Mouse (Mus musculus): ENCODE measurements around the gene Rhbg.
"Not testable (repeated sequence)": the region's sequence is repeated elsewhere in the genome, so short reads cannot be mapped to it uniquely, and the experiment has no call there.

Rhbg gene

DNA sequence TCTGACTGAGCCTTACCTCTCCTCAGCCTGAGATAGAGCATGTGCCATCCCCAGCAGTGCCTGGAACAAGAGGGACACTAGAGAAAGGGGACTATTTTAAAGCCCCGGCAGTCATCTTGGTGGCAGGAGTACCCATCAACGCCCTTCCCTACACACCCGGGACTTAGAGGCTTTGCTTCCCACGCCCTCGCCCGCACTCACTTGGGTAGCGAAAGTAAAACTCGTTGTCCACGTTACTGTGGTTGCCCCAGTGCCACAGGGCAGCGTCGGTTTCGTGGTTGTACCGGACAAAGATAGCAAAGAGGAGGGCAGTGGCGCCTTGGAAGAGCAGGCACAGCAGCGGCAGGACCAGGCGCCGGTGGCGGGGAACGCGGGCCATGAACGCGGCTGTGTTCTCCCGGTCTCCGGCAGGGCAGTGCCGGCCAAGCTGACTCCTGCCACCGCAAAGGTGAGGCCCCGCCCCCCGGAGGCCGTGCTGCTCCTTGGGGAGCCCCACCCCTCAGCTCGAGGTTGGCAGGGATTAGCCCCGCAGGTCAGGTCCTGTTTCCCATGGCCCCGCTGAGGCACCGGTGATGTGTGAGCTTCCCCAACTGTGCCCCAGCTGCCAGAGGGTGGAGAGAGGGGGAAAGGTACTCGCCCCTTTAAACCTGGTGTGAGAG is at the start of gene Rhbg:
TSS of gene Rhbg (minus strand) at position 442 of the 659 bp plus-strand sequence.
- peak in 1 of 2 experiments; percentile 47 for DNase-seq (ENCODE audit: low spot score in 2 of 2)

DNA sequence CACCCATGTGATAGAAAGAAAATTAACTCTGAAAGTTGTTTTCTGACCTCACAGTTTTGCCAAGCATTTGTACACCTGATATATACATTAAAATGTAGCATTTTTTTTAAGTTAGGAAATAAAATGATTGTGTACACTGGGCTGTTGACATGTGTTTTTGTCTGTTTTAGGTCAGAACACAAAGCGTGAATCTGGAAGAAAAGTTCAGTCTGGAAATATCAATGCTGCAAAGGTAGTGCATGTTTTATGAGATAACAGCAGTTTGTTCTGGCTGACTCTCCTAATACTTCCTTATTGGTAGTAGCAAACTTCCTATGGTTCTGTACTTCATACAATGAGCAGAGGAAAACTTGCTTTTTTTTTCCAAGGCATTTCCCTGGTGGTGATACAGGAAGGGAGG is 44.7 kb upstream of the Rhbg start:
- no peak for DNase-seq (ENCODE audit: low spot score in 2 of 2)

- DNase-seq (ENCODE audit: low spot score in 2 of 2), result peak in 1 of 2 experiments; percentile 52
Observed at GRCm38 (mm10) chr3:88297321-88297851, 42.9 kb upstream of the Rhbg start.

GRCm38 (mm10) chr3:88296561-88297318 is 42.2 kb upstream of the Rhbg start, which contains the start of the genes Tsacc and Cct3:
Gene Tsacc (minus strand): TSS chr3:88296999.
Gene Cct3 (plus strand): TSS chr3:88297116.
- DNase-seq (ENCODE audit: low spot score in 2 of 2), result peak; percentile 89 to 95

DNA sequence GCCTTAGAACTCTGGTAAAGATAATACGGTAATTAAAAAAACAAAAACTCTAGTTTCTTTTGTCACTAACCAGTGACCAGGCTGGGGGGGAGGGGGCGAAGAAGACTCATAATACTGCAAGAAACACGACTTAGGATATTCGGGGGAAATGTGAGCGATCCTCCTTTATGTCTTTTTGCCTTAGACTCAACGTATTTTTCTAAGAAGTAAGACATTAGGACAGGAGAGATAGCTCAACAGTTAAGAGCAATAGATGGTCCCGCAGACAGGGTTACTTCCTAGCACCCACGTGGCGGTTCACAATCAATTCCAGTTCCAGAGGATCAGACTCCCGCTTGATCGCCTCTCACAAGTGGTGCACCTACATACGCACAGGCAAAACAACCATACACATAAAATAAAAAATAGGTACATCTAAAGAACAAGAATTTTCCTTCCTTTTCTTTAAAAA is 41.6 kb upstream of the Rhbg start:
- DNase-seq (ENCODE audit: low spot score in 2 of 2), result no peak

DNA sequence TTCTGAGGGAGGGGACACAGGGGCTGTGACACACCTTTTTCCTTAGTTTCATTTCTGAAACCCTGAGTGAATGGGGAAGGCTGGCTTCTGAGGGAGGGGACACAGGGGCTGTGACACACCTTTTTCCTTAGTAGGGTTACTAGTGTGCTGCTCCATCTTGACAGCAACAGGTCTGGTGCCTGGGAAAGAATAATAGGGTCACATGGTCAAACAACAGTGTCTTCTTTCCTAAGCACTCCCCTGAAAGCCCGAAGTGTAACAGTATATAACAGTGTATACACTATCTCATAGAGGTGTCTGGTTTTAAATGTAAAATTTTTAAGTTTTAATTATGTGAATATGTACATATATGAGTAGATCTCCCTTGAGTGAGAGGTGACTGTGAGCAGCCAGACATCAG is 40.8 kb upstream of the Rhbg start:
- DNase-seq (ENCODE audit: low spot score in 2 of 2), result not testable (repeated sequence)

GRCm38 (mm10) chr3:88291970-88292369 is 37.5 kb upstream of the Rhbg start:
- peak in 1 of 2 experiments; percentile 58 for DNase-seq (ENCODE audit: low spot score in 2 of 2)

DNA sequence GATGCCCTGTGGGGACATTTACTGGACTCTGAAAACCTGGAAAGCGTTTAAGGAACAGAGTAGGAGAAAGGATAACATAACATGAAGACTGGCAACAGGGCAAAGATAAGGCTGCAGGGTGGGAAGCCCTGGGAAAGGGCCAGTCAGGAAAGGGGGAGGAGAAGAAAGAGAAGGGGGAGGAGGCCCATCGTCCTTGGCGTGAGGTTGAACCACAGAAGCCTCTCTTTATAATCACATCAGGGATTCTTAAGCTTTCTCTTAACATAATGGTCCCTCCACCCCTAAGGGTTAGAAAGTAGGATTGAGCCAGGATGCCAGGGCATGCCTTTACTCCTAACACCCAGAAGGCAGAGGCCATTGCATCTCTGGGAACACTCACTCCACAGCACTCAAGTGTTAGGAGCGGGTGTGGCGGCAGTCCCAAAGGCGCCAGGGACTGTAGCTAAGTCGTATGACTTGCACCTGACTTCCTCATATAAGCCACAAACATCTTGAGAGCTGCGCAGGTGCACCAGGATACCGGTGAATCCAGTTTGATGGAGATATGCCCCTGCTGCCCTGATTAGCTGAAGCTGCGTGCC is 33.7 kb upstream of the Rhbg start:
- not testable (repeated sequence) for DNase-seq (ENCODE audit: low spot score in 2 of 2)

GRCm38 (mm10) chr3:88287110-88287509 is 32.6 kb upstream of the Rhbg start, which contains the start of gene Gm38392:
Gene Gm38392 (minus strand): TSS chr3:88287210.
- DNase-seq (ENCODE audit: low spot score in 2 of 2), result no peak

DNA sequence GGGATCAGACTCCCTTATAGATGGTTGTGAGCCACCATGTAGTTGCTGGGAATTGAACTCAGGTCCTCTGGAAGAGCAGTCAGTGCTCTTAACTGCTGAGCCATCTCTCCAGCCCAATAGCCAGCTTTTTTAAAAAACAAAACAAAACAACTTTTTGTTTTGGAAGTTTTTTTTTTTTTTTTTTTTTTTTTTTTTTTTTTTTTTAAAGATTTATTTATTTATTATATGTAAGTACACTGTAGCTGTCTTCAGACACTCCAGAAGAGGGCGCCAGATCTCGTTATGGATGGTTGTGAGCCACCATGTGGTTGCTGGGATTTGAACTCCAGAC is 31.0 kb upstream of the Rhbg start:
- not testable (repeated sequence) for DNase-seq (ENCODE audit: low spot score in 2 of 2)

DNA sequence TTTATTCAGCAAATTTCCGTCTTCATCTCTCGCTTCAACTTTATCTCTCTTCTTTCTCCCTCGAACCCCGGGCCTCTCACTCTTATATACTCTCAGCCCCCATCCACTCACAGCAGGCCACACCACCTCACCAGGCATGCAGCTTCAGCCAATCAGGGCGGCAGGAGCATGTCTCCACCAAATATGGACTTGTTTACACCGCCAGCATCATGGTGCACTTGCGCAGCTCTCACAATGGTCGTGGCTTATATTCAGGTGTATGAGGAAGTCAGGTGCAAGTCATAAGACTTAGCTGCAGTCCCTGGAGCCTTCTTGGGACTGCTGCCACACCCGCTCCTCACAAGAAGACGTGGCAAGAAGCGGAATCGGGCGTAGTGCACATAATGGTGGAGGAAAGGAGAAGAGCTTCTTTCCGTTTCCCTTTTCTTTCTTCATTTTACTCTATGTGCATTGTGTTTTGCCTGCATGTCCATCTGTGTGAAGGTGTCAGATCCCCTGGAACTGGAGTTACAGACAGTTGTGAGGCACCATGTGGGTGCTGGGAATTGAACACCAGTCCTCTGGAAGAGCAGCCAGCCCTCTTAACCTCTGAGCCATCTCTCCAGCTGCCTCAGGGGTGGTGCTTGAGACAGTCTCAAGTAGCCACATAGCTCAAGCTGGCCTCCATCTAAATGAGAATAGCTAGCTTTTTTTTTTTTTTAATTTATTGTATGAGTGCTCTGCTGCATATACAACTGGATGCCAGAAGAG is 30.5 kb upstream of the Rhbg start:
- DNase-seq (ENCODE audit: low spot score in 2 of 2), result not testable (repeated sequence)

- not testable (repeated sequence) for DNase-seq (ENCODE audit: low spot score in 2 of 2)
Observed at GRCm38 (mm10) chr3:88281141-88281916, 26.8 kb upstream of the Rhbg start.

DNA sequence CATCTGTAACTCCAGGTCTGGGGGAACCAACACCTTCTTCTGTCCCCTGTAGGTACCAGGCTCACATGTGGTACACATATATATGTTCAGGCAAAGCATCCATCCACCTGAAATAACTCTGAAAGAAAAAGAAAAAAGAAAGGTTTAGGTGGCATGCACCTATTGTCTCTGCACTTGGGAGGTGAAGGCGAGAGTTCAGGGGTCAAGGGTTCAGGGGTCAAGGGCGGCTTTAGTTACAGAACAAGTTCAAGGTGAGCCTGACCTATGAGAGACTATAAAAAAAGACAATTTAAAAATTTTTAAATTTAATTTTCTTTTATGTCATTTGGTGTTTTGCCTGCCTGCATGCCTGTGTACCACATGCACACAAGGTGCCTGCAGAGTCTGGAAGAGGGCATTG is 25.5 kb upstream of the Rhbg start:
- no peak for DNase-seq (ENCODE audit: low spot score in 2 of 2)

GRCm38 (mm10) chr3:88276529-88277143 is 22.1 kb upstream of the Rhbg start:
- no peak for DNase-seq (ENCODE audit: low spot score in 2 of 2)

DNA sequence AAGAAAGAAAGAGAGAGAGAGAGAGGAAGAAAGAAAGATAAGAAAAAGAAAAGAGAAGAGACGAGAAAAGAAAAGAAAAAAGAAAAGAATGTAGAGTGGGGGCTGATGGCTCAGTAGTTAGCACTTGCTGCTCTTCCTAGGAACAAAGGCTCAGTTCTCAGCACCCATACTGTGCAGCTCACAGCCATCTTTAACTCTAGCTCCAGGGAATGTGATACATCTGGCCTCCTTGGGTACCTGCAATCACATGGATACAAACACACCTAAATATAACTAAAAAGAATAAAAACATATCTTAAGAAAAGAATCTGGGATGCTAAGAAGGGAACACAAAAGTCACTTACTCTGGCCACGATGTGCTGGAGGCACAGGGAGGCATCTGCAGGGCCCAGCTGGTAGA is 21.6 kb upstream of the Rhbg start:
- no peak for DNase-seq (ENCODE audit: low spot score in 2 of 2)

DNA sequence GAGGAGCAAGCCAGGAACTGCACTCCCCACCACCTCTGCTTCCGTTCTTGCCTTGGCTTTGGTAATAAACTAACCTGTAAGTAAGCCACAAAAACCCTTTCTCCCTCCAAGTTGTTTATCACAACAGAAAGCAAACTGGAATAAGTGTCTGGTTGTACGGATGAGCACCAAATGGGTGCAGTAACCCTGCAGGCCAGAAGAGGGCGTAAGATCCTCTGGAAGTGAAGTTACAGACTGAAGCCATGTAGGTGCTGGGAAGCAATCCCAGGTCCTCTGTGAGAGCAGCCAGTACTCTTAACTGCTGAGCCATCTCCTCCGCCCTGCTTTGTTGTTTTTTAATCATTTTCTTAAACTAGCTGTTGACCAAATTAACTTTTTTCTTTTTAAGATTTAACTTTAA is 19.5 kb upstream of the Rhbg start:
- peak in 1 of 2 experiments; percentile 28 for DNase-seq (ENCODE audit: low spot score in 2 of 2)

- DNase-seq (ENCODE audit: low spot score in 2 of 2), result no peak
Observed at GRCm38 (mm10) chr3:88271859-88272258, 17.4 kb upstream of the Rhbg start.

GRCm38 (mm10) chr3:88271298-88271697 is 16.8 kb upstream of the Rhbg start:
- not testable (repeated sequence) for DNase-seq (ENCODE audit: low spot score in 2 of 2)

DNA sequence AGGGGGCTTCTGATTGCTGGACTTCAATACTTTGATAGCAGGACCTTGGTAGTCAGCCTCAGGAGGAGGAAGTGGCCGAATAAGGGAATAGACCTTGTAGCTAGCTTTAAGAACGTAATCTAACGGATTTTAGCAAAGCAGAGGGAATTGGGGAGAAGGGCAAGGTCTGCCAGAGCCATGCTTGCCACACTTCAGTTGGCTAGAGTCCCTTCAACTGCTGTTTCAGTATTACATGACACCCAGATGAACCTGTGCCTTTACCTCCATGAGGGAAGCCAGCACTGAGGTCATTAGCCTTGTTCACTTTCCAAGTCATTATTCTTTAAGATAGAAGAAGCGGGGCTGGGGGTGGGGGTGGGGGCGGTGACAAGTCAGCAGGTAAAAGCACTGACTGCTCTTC is 14.5 kb upstream of the Rhbg start:
- DNase-seq (ENCODE audit: low spot score in 2 of 2), result no peak

DNA sequence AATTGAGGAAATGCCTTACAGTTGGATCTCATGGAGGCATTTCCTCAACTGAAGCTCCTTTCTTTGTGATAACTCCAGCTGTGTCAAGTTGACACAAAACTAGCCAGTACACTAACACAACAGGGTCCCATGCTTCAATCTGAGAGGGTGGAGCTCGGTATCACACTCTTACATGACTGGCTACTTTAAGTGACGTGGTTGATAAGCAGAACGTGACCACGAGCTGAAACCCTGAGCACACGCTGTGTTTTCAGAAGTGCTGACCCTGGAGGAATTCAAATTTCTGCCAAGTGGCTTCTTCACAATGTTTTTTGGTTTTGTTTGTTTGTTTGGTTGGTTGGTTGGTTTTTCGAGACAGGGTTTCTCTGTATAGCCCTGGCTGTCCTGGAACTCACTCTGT is 13.5 kb upstream of the Rhbg start:
- DNase-seq (ENCODE audit: low spot score in 2 of 2), result not testable (repeated sequence)
